Mouse (Mus musculus): ENCODE results near the gene Gm15013. TPM values are rescaled to one million over a fixed set of nuclear protein-coding genes. Genes with fewer than 3 reads are reported as not detected.
A peak's percentile ranks its signal among the peaks of the same experiment; 100 is the strongest.
"Not testable (repeated sequence)": the region's sequence is repeated elsewhere in the genome, so short reads cannot be mapped to it uniquely, and the experiment has no call there.

Gene Gm15013
- polyA plus RNA-seq (2016; fragmentation: Nextera tagmentation; extraction: Ambion mirVana) = 0.20 and 0.22 TPM in 2 replicates

GRCm38 (mm10) chrX:139714381-139714780, at the start of gene Gm15013:
Gm15013 (minus strand) TSS chrX:139714481.
- no peak for DNase-seq (ENCODE audit: low spot score)
- WGBS = 96% methylated on average over 8 of the region's 8 CpGs

GRCm38 (mm10) chrX:139762546-139762945, 48.3 kb upstream of the Gm15013 start:
- Histone ChIP-seq H3K4me3 (no peak overlapping the region), H3K27me3 (ENCODE audit: low read depth, poor library complexity, severe bottlenecking) (peaks cover 23% of the 10 kb centered on the region), H3K27ac (replicated peaks) (no peak overlapping the region), H3K9me3 (replicated peaks) (no peaks in the 10 kb centered on the region), H3K36me3 (no peaks in the 10 kb centered on the region), H3K4me1 (no peaks in the 10 kb centered on the region)
- DNase-seq (ENCODE audit: low spot score) = no peak
- 91% methylated on average over 2 of the region's 2 CpGs for WGBS

More at GRCm38 (mm10) chrX:139714381-139714780, at the start of gene Gm15013:
- no peaks in the 10 kb centered on the region for H3K9me3 ChIP-seq (replicated peaks)
- H3K4me3 ChIP-seq = no peak within 1 kb of the TSS
- no peaks in the 10 kb centered on the region for H3K36me3 ChIP-seq
- no peak within 1 kb of the TSS for H3K27ac ChIP-seq (replicated peaks)
- H3K4me1 ChIP-seq = no peaks in the 10 kb centered on the region
- peaks cover 40% of the 10 kb centered on the region; the same call in 1 of the 2 replicates for H3K27me3 ChIP-seq (ENCODE audit: low read depth, poor library complexity, severe bottlenecking)

- H3K9me3 ChIP-seq (replicated peaks); H3K4me1 ChIP-seq; DNase-seq (ENCODE audit: low spot score); H3K4me3 ChIP-seq; H3K27ac ChIP-seq (replicated peaks); H3K36me3 ChIP-seq: not testable (repeated sequence)
- 85% methylated on average over 3 of the region's 3 CpGs for WGBS
- H3K27me3 ChIP-seq (ENCODE audit: low read depth, poor library complexity, severe bottlenecking) = peaks cover 32% of the 10 kb centered on the region
Observed at GRCm38 (mm10) chrX:139758634-139759033, 44.4 kb upstream of the Gm15013 start.

GRCm38 (mm10) chrX:139751855-139752254, 37.6 kb upstream of the Gm15013 start:
- no peaks in the 10 kb centered on the region for H3K4me1 ChIP-seq
- H3K36me3 ChIP-seq = 0 out of 2 replicates have a peak, but pooled peaks cover 3% of the 10 kb centered on the region
- peaks cover 37% of the 10 kb centered on the region for H3K27me3 ChIP-seq (ENCODE audit: low read depth, poor library complexity, severe bottlenecking)
- peak; percentile 20 for DNase-seq (ENCODE audit: low spot score)
- H3K9me3 ChIP-seq (replicated peaks) = 0 out of 2 replicates have a peak, but pooled peaks cover 3% of the 10 kb centered on the region
- no peak overlapping the region for H3K27ac ChIP-seq (replicated peaks)
- H3K4me3 ChIP-seq = no peak overlapping the region
- 14% methylated on average over 1 of the region's 1 CpGs for WGBS

- no peaks in the 10 kb centered on the region for H3K36me3 ChIP-seq
- peaks cover 60% of the 10 kb centered on the region for H3K27me3 ChIP-seq (ENCODE audit: low read depth, poor library complexity, severe bottlenecking)
- no peaks in the 10 kb centered on the region for H3K9me3 ChIP-seq (replicated peaks)
- H3K4me1 ChIP-seq = no peaks in the 10 kb centered on the region
- no peak overlapping the region for H3K4me3 ChIP-seq
- no peak overlapping the region for H3K27ac ChIP-seq (replicated peaks)
- no peak for DNase-seq (ENCODE audit: low spot score)
- 88% methylated on average over 5 of the region's 5 CpGs for WGBS
Observed at GRCm38 (mm10) chrX:139737066-139737465, 22.8 kb upstream of the Gm15013 start.

GRCm38 (mm10) chrX:139730541-139730940, 16.3 kb upstream of the Gm15013 start:
- no peaks in the 10 kb centered on the region for H3K4me1 ChIP-seq
- H3K9me3 ChIP-seq (replicated peaks) = no peaks in the 10 kb centered on the region
- H3K27ac ChIP-seq (replicated peaks) = no peak overlapping the region
- peaks cover 54% of the 10 kb centered on the region for H3K27me3 ChIP-seq (ENCODE audit: low read depth, poor library complexity, severe bottlenecking)
- H3K36me3 ChIP-seq = no peaks in the 10 kb centered on the region
- no peak overlapping the region for H3K4me3 ChIP-seq
- no peak for DNase-seq (ENCODE audit: low spot score)
- whole genome bisulfite sequencing = 81% methylated on average over 3 of the region's 3 CpGs

- Histone ChIP-seq H3K9me3 (replicated peaks) (no peaks in the 10 kb centered on the region), H3K4me1 (no peaks in the 10 kb centered on the region), H3K27me3 (ENCODE audit: low read depth, poor library complexity, severe bottlenecking) (peaks cover 64% of the 10 kb centered on the region), H3K27ac (replicated peaks) (no peak overlapping the region), H3K36me3 (no peaks in the 10 kb centered on the region), H3K4me3 (no peak overlapping the region)
- no peak for DNase-seq (ENCODE audit: low spot score)
- WGBS = 86% methylated on average over 2 of the region's 2 CpGs
Observed at GRCm38 (mm10) chrX:139722350-139722749, 8.1 kb upstream of the Gm15013 start.

- H3K36me3 ChIP-seq = no peaks in the 10 kb centered on the region
- H3K4me1 ChIP-seq = no peaks in the 10 kb centered on the region
- H3K27me3 ChIP-seq (ENCODE audit: low read depth, poor library complexity, severe bottlenecking) = peaks cover 56% of the 10 kb centered on the region
- H3K4me3 ChIP-seq = peak within 1 kb of the TSS; percentile 61
- peak within 1 kb of the TSS; percentile 76 for H3K27ac ChIP-seq (replicated peaks)
- DNase-seq (ENCODE audit: low spot score) = peak; percentile 64
- WGBS = 16% methylated on average over 43 of the region's 43 CpGs
- no peaks in the 10 kb centered on the region for H3K9me3 ChIP-seq (replicated peaks)
Observed at GRCm38 (mm10) chrX:139684775-139685695, 29.2 kb downstream of the Gm15013 start, which contains the start of gene Tbc1d8b. Tbc1d8b (plus strand) TSS chrX:139684996.

- Histone ChIP-seq H3K27me3 (ENCODE audit: low read depth, poor library complexity, severe bottlenecking) (peaks cover 50% of the 10 kb centered on the region), H3K4me3 (peak overlapping the region; percentile 61), H3K4me1 (no peaks in the 10 kb centered on the region), H3K27ac (replicated peaks) (peak overlapping the region; percentile 76), H3K36me3 (no peaks in the 10 kb centered on the region), H3K9me3 (replicated peaks) (no peaks in the 10 kb centered on the region)
- WGBS = 21% methylated on average over 8 of the region's 8 CpGs
- DNase-seq (ENCODE audit: low spot score) = no peak
Observed at GRCm38 (mm10) chrX:139684410-139684774, 29.9 kb downstream of the Gm15013 start.

- WGBS = 85% methylated on average over 2 of the region's 2 CpGs
- Histone ChIP-seq H3K27ac (replicated peaks) (no peak overlapping the region), H3K36me3 (no peaks in the 10 kb centered on the region), H3K4me1 (no peaks in the 10 kb centered on the region), H3K4me3 (no peak overlapping the region), H3K27me3 (ENCODE audit: low read depth, poor library complexity, severe bottlenecking) (peaks cover 35% of the 10 kb centered on the region), H3K9me3 (replicated peaks) (no peaks in the 10 kb centered on the region)
- no peak for DNase-seq (ENCODE audit: low spot score)
Observed at GRCm38 (mm10) chrX:139665829-139666228, 48.5 kb downstream of the Gm15013 start.

Other genes with a start within 250 kb of the Gm15013 start
- gene D330045A20Rik, start 234.1 kb downstream of the Gm15013 start, polyA plus RNA-seq (2016; fragmentation: Nextera tagmentation; extraction: Ambion mirVana) = 3.0 and 3.1 TPM in 2 replicates
- gene Rnf128, start 151.2 kb downstream of the Gm15013 start, polyA plus RNA-seq (2016; fragmentation: Nextera tagmentation; extraction: Ambion mirVana) = 0.90 and 0.99 TPM in 2 replicates
- 0.64 and 0.86 TPM in 2 replicates for gene Tbc1d8b, start 29.5 kb downstream of the Gm15013 start, polyA plus RNA-seq (2016; fragmentation: Nextera tagmentation; extraction: Ambion mirVana)
- 0.68 and 1.1 TPM in 2 replicates for gene Ripply1, start 67.9 kb upstream of the Gm15013 start, polyA plus RNA-seq (2016; fragmentation: Nextera tagmentation; extraction: Ambion mirVana)
- 0.11 and 0.15 TPM in 2 replicates for gene Cldn2, start 86.3 kb upstream of the Gm15013 start, polyA plus RNA-seq (2016; fragmentation: Nextera tagmentation; extraction: Ambion mirVana)
- gene Morc4, start 157.2 kb upstream of the Gm15013 start, polyA plus RNA-seq (2016; fragmentation: Nextera tagmentation; extraction: Ambion mirVana) = 6.7 and 7.3 TPM in 2 replicates